Mouse (Mus musculus): ENCODE data around the gene Pja2.

DNA sequence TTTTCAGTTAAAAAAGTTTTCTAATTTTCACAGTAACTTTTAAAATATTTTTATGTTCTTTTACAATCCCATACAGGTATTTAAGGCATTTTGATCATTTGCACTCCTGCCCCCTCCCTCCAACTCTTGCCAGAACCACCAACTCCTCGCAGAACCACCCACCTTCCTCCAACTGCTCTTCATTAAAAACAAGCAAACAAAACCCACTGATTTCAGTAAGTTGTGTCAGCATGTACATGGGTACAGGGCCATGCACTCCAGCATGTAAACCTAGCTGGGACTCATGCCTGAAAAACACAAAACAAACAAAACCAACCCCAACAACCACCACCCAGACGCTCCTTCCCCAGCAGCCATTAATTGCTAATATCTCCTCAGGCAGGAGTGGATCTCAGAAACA is 7.2 kb downstream of the Pja2 start:
- TF ChIP-seq CTCF (IDR thresholded peaks at IDR 0.05; ENCODE audit: low read depth, low read length): no peak
- no peak for TF ChIP-seq POLR2A (IDR thresholded peaks at IDR 0.05; ENCODE audit: borderline replicate concordance, low read depth, low read length)
